Mouse (Mus musculus) limb, embryonic 11.5 days (tissue): ENCODE results near the gene Isca1. TPM values are rescaled to one million over a fixed set of nuclear protein-coding genes. Genes with fewer than 3 reads are reported as not detected.
"Not testable (repeated sequence)": the region's sequence is repeated elsewhere in the genome, so short reads cannot be mapped to it uniquely, and the experiment has no call there.

ENCODE experiments used
- ATAC-seq: fragments of 200-750 bp; cut with Nextera tagmentation; 2 replicates; pipeline ENCODE4 v1.8.0; 2017; ENCODE audit warnings: low read depth; ENCODE audit not compliant: insufficient number of reproducible peaks, low FRiP score, low TSS enrichment
- DNase-seq: peaks from one replicate; pipeline ENCODE4 v3.0.0-alpha.2; 2015; ENCODE audit warnings: low spot score
- H3K27ac ChIP-seq: fragments of 300-500 bp; sonication (generic); replicated peaks from 2 replicates; pipeline ENCODE4 v1.5.1; 2014; ENCODE audit warnings: low read depth, mild to moderate bottlenecking, low read length
- H3K27me3 ChIP-seq: fragments of 300-500 bp; sonication (generic); 2 replicates; pipeline ENCODE4 v1.6.1; 2014; ENCODE audit warnings: mild to moderate bottlenecking, low read length, mixed read lengths; ENCODE audit not compliant: control insufficient read depth, insufficient read depth
- H3K36me3 ChIP-seq: fragments of 300-500 bp; sonication (generic); 2 replicates; pipeline ENCODE4 v1.6.1; 2014; ENCODE audit warnings: mild to moderate bottlenecking, low read length, moderate library complexity, mixed read lengths; ENCODE audit not compliant: control insufficient read depth, insufficient read depth
- H3K4me1 ChIP-seq: fragments of 300-500 bp; sonication (generic); 2 replicates; pipeline ENCODE4 v1.6.1; 2014; ENCODE audit warnings: low read length, mixed read lengths; ENCODE audit not compliant: control insufficient read depth, insufficient read depth
- H3K4me2 ChIP-seq: fragments of 300-500 bp; sonication (generic); 2 replicates; pipeline ENCODE4 v1.6.1; 2014; ENCODE audit warnings: low read depth, mild to moderate bottlenecking, moderate library complexity; ENCODE audit not compliant: severe bottlenecking
- H3K4me3 ChIP-seq: fragments of 300-500 bp; sonication (generic); 2 replicates; pipeline ENCODE4 v1.5.1; 2014; ENCODE audit warnings: low read depth, low read length
- H3K9ac ChIP-seq: fragments of 300-500 bp; sonication (generic); 2 replicates; pipeline ENCODE4 v1.6.1; 2014; ENCODE audit warnings: mild to moderate bottlenecking, low read length
- H3K9me3 ChIP-seq: fragments of 300-500 bp; sonication (generic); 2 replicates; pipeline ENCODE4 v1.6.1; 2016; ENCODE audit warnings: low read length; ENCODE audit not compliant: control insufficient read depth
- WGBS: fragments of 180-500 bp; shearing (Covaris S2); extraction: QIAGEN DNeasy Blood & Tissue Kit; methylation state at CpG from one replicate; pipeline ENCODE4 v1.1.7; 2014; 5-methylcytosine and 5-hydroxymethylcytosine counted together
- polyA plus RNA-seq: library from polyadenylated mRNA; unstranded; fragments of >200 nt; fragmentation: Nextera tagmentation; extraction: Ambion mirVana; gene quantifications from 2 replicates; pipeline ENCODE4 v1.2.1, GENCODE M21; 2014

Isca1 gene
- polyA plus RNA-seq, 1 experiment from 2014 or later = 108 TPM

DNA sequence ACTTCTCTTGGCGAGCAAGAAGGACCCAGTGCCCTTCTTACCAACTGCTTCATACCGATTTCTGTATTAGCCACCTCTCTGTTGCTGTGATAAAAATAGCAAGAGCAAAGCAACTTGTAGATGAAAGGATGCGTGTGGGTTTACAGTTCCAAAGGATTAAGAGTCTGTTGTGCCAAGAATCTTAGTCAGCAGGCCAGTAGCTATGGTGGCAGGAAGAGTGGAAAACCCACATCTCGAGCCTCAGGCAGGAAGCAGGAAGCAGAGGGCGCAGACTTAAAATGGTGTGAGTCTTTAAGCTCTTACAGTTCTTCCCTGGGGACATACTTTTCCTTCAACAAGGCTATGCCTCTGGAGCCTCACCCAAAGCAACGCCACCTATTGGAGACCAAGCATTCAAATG is 24.1 kb downstream of the Isca1 start:
- 88% methylated on average over 6 of the region's 6 CpGs for WGBS
- no peak overlapping the region for H3K27ac ChIP-seq
- H3K9ac ChIP-seq = no peak overlapping the region

GRCm38 (mm10) chr13:59741697-59742096 is 27.9 kb downstream of the Isca1 start:
- WGBS = 82% methylated on average over 10 of the region's 10 CpGs
- H3K27me3 ChIP-seq = no peaks in the 10 kb centered on the region

More for the DNA sequence above, 24.1 kb downstream of the Isca1 start:
- H3K4me1 ChIP-seq = no peaks in the 10 kb centered on the region
- H3K9me3 ChIP-seq = no peaks in the 10 kb centered on the region
- no peak overlapping the region for H3K4me3 ChIP-seq
- no peaks in the 10 kb centered on the region for H3K27me3 ChIP-seq
- ATAC-seq (no peak), DNase-seq (no peak)
- no peak overlapping the region for H3K4me2 ChIP-seq
- no peaks in the 10 kb centered on the region for H3K36me3 ChIP-seq

DNA sequence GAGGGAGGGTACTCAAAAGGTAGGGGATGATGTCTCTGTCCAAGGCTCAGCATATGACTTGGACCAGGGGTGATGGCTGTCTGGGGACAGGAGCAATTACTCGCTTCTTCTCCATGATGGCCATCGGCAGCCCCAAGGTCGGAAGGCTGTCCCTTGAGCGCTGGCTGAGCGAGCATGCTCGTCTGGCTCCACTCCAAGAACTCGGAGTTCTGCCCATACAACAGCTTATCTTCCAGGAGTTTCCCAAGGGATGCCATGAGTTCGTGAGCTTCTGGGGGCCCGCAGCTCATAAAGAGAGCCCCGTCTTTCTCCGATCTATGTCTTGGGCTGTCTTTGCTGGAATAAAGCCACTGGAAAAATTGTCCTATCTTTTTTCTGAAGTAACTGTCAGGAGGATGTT is 28.5 kb downstream of the Isca1 start:
- Histone ChIP-seq H3K36me3 (no peaks in the 10 kb centered on the region), H3K27ac (no peak overlapping the region), H3K9me3 (no peaks in the 10 kb centered on the region), H3K27me3 (no peaks in the 10 kb centered on the region), H3K9ac (no peak overlapping the region), H3K4me2 (no peak overlapping the region), H3K4me1 (no peaks in the 10 kb centered on the region), H3K4me3 (no peak overlapping the region)
- ATAC-seq = no peak
- 93% methylated on average over 11 of the region's 11 CpGs for WGBS
- no peak for DNase-seq

More at GRCm38 (mm10) chr13:59741697-59742096, 27.9 kb downstream of the Isca1 start:
- Histone ChIP-seq H3K9me3 (no peaks in the 10 kb centered on the region), H3K27ac (no peak overlapping the region), H3K4me2 (no peak overlapping the region), H3K4me3 (no peak overlapping the region), H3K9ac (no peak overlapping the region), H3K36me3 (no peaks in the 10 kb centered on the region), H3K4me1 (no peaks in the 10 kb centered on the region)
- no peak for ATAC-seq
- no peak for DNase-seq

DNA sequence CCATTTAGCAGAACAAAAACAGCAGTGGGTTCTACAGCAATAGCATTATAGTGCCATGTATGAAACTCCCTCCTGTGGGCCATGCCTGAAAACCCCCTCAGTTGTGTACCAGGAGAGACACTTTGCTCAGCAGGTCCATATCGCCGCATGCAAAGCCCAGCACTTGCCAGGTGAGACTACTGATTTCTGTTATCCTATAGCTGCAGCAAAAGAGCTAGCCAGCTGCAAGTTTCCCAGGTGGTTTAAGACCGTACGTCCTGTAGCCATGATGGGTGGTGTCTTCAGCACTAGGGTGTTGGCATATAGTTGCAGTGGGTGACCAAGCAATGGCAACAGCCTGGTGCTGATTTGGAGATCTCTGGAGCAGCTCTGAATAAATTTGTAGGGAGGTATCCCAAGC is 30.2 kb downstream of the Isca1 start:
- DNase-seq (no peak), ATAC-seq (no peak)
- Histone ChIP-seq H3K27ac (no peak overlapping the region), H3K4me2 (no peak overlapping the region), H3K27me3 (no peaks in the 10 kb centered on the region), H3K4me1 (no peaks in the 10 kb centered on the region), H3K9me3 (no peaks in the 10 kb centered on the region), H3K9ac (no peak overlapping the region), H3K4me3 (no peak overlapping the region), H3K36me3 (no peaks in the 10 kb centered on the region)
- 85% methylated on average over 4 of the region's 4 CpGs for WGBS

- Histone ChIP-seq H3K36me3 (no peaks in the 10 kb centered on the region), H3K9me3 (no peaks in the 10 kb centered on the region), H3K4me2 (no peak overlapping the region), H3K9ac (no peak overlapping the region), H3K27me3 (no peaks in the 10 kb centered on the region), H3K4me1 (no peaks in the 10 kb centered on the region), H3K27ac (no peak overlapping the region), H3K4me3 (no peak overlapping the region)
- 91% methylated on average over 2 of the region's 2 CpGs for WGBS
- ATAC-seq = no peak
- no peak for DNase-seq
Observed at GRCm38 (mm10) chr13:59738455-59738854, 31.2 kb downstream of the Isca1 start.

DNA sequence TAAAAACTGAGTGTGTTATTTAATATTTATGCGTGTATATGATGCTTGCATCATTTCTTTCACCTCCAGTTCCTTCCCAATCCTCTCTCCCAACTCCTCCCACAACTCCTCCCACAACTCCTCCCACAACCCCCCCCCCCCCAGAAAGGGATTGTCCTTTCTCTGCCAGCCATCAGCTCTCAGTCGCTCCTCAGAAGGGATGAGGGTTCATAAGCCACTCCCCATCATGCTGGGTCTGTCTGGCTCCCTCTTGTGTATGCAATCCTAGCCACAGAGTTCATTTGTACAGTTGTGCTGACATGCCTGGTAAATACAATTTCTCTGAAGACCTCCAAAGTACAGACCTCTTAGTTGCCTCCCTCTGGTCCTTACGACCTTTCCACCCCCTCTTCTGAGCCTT is 34.4 kb downstream of the Isca1 start:
- H3K4me1 ChIP-seq = no peaks in the 10 kb centered on the region
- no peak overlapping the region for H3K9ac ChIP-seq
- ATAC-seq (no peak), DNase-seq (no peak)
- H3K4me3 ChIP-seq = no peak overlapping the region
- 29% methylated on average over 3 of the region's 3 CpGs for WGBS
- H3K27ac ChIP-seq = no peak overlapping the region
- H3K27me3 ChIP-seq = no peaks in the 10 kb centered on the region
- H3K4me2 ChIP-seq = no peak overlapping the region
- H3K9me3 ChIP-seq = no peaks in the 10 kb centered on the region
- no peaks in the 10 kb centered on the region for H3K36me3 ChIP-seq

- not testable (repeated sequence) for DNase-seq, H3K4me1 ChIP-seq, H3K4me3 ChIP-seq, H3K36me3 ChIP-seq, H3K27ac ChIP-seq, H3K9me3 ChIP-seq, H3K9ac ChIP-seq, H3K4me2 ChIP-seq, ATAC-seq, H3K27me3 ChIP-seq
- 34% methylated on average over 6 of the region's 6 CpGs for WGBS
Observed at GRCm38 (mm10) chr13:59734347-59734746, 35.3 kb downstream of the Isca1 start.

DNA sequence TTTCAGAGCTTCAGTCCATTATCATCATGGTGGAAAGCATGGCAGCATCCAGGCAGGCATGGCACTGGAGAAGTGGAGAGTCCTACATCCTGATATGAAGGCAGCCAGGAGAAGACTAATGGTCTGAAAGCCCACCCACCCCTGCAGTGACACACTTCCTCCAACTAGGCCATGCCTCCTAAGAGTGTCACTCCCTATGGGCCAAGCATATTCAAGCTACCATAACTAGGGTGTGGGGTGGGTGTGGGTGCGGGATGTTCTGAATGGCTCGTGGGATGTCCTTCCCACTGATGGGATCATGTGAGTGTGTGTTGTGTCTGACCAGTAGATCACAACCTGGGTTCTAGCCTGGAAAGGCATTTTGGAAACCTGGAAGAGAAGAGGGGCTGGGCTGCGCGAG is 35.7 kb downstream of the Isca1 start:
- Histone ChIP-seq H3K4me2 (no peak overlapping the region), H3K27ac (no peak overlapping the region), H3K36me3 (no peaks in the 10 kb centered on the region), H3K4me3 (no peak overlapping the region), H3K4me1 (no peaks in the 10 kb centered on the region), H3K9me3 (no peaks in the 10 kb centered on the region), H3K9ac (no peak overlapping the region), H3K27me3 (no peaks in the 10 kb centered on the region)
- DNase-seq (no peak), ATAC-seq (no peak)
- WGBS = 85% methylated on average over 2 of the region's 4 CpGs

DNA sequence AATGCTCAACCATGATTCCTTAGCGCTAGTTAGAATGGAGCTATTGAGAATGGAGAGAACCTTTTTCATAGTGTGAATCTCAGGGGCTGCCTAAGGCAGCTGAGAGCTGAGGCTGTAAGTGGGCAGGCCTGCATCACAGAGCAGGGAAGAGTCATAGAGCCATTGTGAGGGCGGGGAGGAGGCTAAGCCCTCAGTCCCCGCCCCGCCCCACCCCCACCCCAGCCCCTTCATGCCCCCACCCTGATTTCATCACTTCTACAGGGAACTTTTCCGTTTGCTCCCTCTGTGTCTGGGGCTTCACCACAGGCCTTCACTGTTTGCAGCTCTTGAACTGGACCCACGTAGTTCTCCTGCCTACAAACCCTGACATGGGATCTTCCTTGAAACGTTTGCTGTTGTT is 38.0 kb downstream of the Isca1 start, which contains the start of gene Spata31d1d:
Gene Spata31d1d, minus strand, starts transcription at position 101 of the 400 bp plus-strand sequence.
- ATAC-seq (no peak), DNase-seq (no peak)
- H3K9ac ChIP-seq = no peak within 1 kb of the TSS
- no peaks in the 10 kb centered on the region for H3K36me3 ChIP-seq
- no peaks in the 10 kb centered on the region for H3K9me3 ChIP-seq
- no peaks in the 10 kb centered on the region for H3K4me1 ChIP-seq
- no peaks in the 10 kb centered on the region for H3K27me3 ChIP-seq
- no peak within 1 kb of the TSS for H3K4me3 ChIP-seq
- no peak within 1 kb of the TSS for H3K27ac ChIP-seq
- H3K4me2 ChIP-seq = no peak within 1 kb of the TSS
- 47% methylated on average over 7 of the region's 7 CpGs for WGBS
